Mouse (Mus musculus): ENCODE data around the gene Klhl29. TPM values are rescaled to one million over a fixed set of nuclear protein-coding genes. Genes with fewer than 3 reads are reported as not detected.

Klhl29 gene
- polyA plus RNA-seq, 1 experiment from 2014 or later: 0.64 TPM

- H3K4me1 ChIP-seq (replicated peaks; ENCODE audit: control insufficient read depth, insufficient read depth): peaks cover 7% of the 10 kb centered on the region; the same call in 1 of the 2 replicates
- 62% methylated on average over 4 of the region's 4 CpGs for WGBS
- TF ChIP-seq EP300 (optimal IDR thresholded peaks at IDR 0.05) (no peak), CTCF (IDR thresholded peaks at IDR 0.05; ENCODE audit: low read depth) (no peak)
- no peaks in the 10 kb centered on the region for H3K27me3 ChIP-seq (ENCODE audit: control insufficient read depth, insufficient read depth, low read length)
- H3K27ac ChIP-seq (replicated peaks): 0 out of 2 replicates have a peak overlapping the region, but pooled peaks have one; percentile 30
- ATAC-seq (ENCODE audit: low FRiP score, low TSS enrichment): no peak
- H3K9ac ChIP-seq (ENCODE audit: low read length): no peak overlapping the region
- H3K9me3 ChIP-seq (ENCODE audit: control insufficient read depth, low read length): no peaks in the 10 kb centered on the region
- H3K36me3 ChIP-seq (ENCODE audit: control insufficient read depth, insufficient read depth, low read length): no peaks in the 10 kb centered on the region
- DNase-seq (ENCODE audit: low spot score): no peak
- H3K4me2 ChIP-seq (replicated peaks; ENCODE audit: low read depth): no peak overlapping the region
- H3K4me3 ChIP-seq (ENCODE audit: low read depth, low read length): no peak overlapping the region
These were observed 184.3 kb downstream of the Klhl29 start for GRCm38 (mm10) chr12:5191206-5191605.

GRCm38 (mm10) chr12:5189446-5190150 is 185.9 kb downstream of the Klhl29 start:
- TF ChIP-seq CTCF (IDR thresholded peaks at IDR 0.05; ENCODE audit: low read depth) (no peak), EP300 (optimal IDR thresholded peaks at IDR 0.05) (no peak)
- no peak for DNase-seq (ENCODE audit: low spot score)
- H3K36me3 ChIP-seq (ENCODE audit: control insufficient read depth, insufficient read depth, low read length): no peaks in the 10 kb centered on the region
- no peaks in the 10 kb centered on the region for H3K9me3 ChIP-seq (ENCODE audit: control insufficient read depth, low read length)
- no peak overlapping the region for H3K27ac ChIP-seq (replicated peaks)
- no peak overlapping the region for H3K9ac ChIP-seq (ENCODE audit: low read length)
- H3K4me2 ChIP-seq (replicated peaks; ENCODE audit: low read depth): no peak overlapping the region
- no peaks in the 10 kb centered on the region for H3K27me3 ChIP-seq (ENCODE audit: control insufficient read depth, insufficient read depth, low read length)
- ATAC-seq (ENCODE audit: low FRiP score, low TSS enrichment): no peak
- H3K4me1 ChIP-seq (replicated peaks; ENCODE audit: control insufficient read depth, insufficient read depth): peaks cover 7% of the 10 kb centered on the region; the same call in 1 of the 2 replicates
- no peak overlapping the region for H3K4me3 ChIP-seq (ENCODE audit: low read depth, low read length)
- 72% methylated on average over 15 of the region's 15 CpGs for WGBS

GRCm38 (mm10) chr12:5188899-5189298 is 186.6 kb downstream of the Klhl29 start:
- TF ChIP-seq CTCF (IDR thresholded peaks at IDR 0.05; ENCODE audit: low read depth) (no peak), EP300 (optimal IDR thresholded peaks at IDR 0.05) (no peak)
- no peak overlapping the region for H3K27ac ChIP-seq (replicated peaks)

GRCm38 (mm10) chr12:5187773-5188333 is 187.6 kb downstream of the Klhl29 start:
- no peak overlapping the region for H3K9ac ChIP-seq (ENCODE audit: low read length)
- no peaks in the 10 kb centered on the region for H3K9me3 ChIP-seq (ENCODE audit: control insufficient read depth, low read length)
- H3K27ac ChIP-seq (replicated peaks): no peak overlapping the region
- H3K4me1 ChIP-seq (replicated peaks; ENCODE audit: control insufficient read depth, insufficient read depth): peaks cover 7% of the 10 kb centered on the region; the same call in 1 of the 2 replicates
- no peaks in the 10 kb centered on the region for H3K27me3 ChIP-seq (ENCODE audit: control insufficient read depth, insufficient read depth, low read length)
- ATAC-seq (ENCODE audit: low FRiP score, low TSS enrichment) (no peak), DNase-seq (ENCODE audit: low spot score) (no peak)
- no peak overlapping the region for H3K4me3 ChIP-seq (ENCODE audit: low read depth, low read length)
- no peak for TF ChIP-seq CTCF (IDR thresholded peaks at IDR 0.05; ENCODE audit: low read depth)
- TF ChIP-seq EP300 (optimal IDR thresholded peaks at IDR 0.05): no peak
- no peak overlapping the region for H3K4me2 ChIP-seq (replicated peaks; ENCODE audit: low read depth)
- H3K36me3 ChIP-seq (ENCODE audit: control insufficient read depth, insufficient read depth, low read length): no peaks in the 10 kb centered on the region
- WGBS: 74% methylated on average over 2 of the region's 2 CpGs

More at GRCm38 (mm10) chr12:5188899-5189298, 186.6 kb downstream of the Klhl29 start:
- peaks cover 7% of the 10 kb centered on the region; the same call in 1 of the 2 replicates for H3K4me1 ChIP-seq (replicated peaks; ENCODE audit: control insufficient read depth, insufficient read depth)
- no peaks in the 10 kb centered on the region for H3K36me3 ChIP-seq (ENCODE audit: control insufficient read depth, insufficient read depth, low read length)
- DNase-seq (ENCODE audit: low spot score) (no peak), ATAC-seq (ENCODE audit: low FRiP score, low TSS enrichment) (no peak)
- no peak overlapping the region for H3K4me2 ChIP-seq (replicated peaks; ENCODE audit: low read depth)
- no peaks in the 10 kb centered on the region for H3K9me3 ChIP-seq (ENCODE audit: control insufficient read depth, low read length)
- no peaks in the 10 kb centered on the region for H3K27me3 ChIP-seq (ENCODE audit: control insufficient read depth, insufficient read depth, low read length)
- no peak overlapping the region for H3K9ac ChIP-seq (ENCODE audit: low read length)
- 60% methylated on average over 7 of the region's 7 CpGs for WGBS
- H3K4me3 ChIP-seq (ENCODE audit: low read depth, low read length): no peak overlapping the region

- ATAC-seq (ENCODE audit: low FRiP score, low TSS enrichment): no peak
These were observed 188.8 kb downstream of the Klhl29 start for GRCm38 (mm10) chr12:5186645-5187044.

GRCm38 (mm10) chr12:5185603-5186002 is 189.9 kb downstream of the Klhl29 start:
- WGBS: 90% methylated on average over 6 of the region's 6 CpGs

More at GRCm38 (mm10) chr12:5186645-5187044, 188.8 kb downstream of the Klhl29 start:
- H3K27ac ChIP-seq (replicated peaks): 0 out of 2 replicates have a peak overlapping the region, but pooled peaks have one; percentile 0
- peaks cover 2% of the 10 kb centered on the region; the same call in 1 of the 2 replicates for H3K4me1 ChIP-seq (replicated peaks; ENCODE audit: control insufficient read depth, insufficient read depth)
- H3K4me2 ChIP-seq (replicated peaks; ENCODE audit: low read depth): no peak overlapping the region
- no peaks in the 10 kb centered on the region for H3K36me3 ChIP-seq (ENCODE audit: control insufficient read depth, insufficient read depth, low read length)
- 59% methylated on average over 1 of the region's 1 CpGs for WGBS
- no peak overlapping the region for H3K4me3 ChIP-seq (ENCODE audit: low read depth, low read length)
- DNase-seq (ENCODE audit: low spot score): no peak
- H3K27me3 ChIP-seq (ENCODE audit: control insufficient read depth, insufficient read depth, low read length): no peaks in the 10 kb centered on the region
- H3K9me3 ChIP-seq (ENCODE audit: control insufficient read depth, low read length): no peaks in the 10 kb centered on the region
- TF ChIP-seq CTCF (IDR thresholded peaks at IDR 0.05; ENCODE audit: low read depth) (no peak), EP300 (optimal IDR thresholded peaks at IDR 0.05) (no peak)
- no peak overlapping the region for H3K9ac ChIP-seq (ENCODE audit: low read length)

More at GRCm38 (mm10) chr12:5185603-5186002, 189.9 kb downstream of the Klhl29 start:
- Histone ChIP-seq H3K4me2 (replicated peaks; ENCODE audit: low read depth) (no peak overlapping the region), H3K27me3 (ENCODE audit: control insufficient read depth, insufficient read depth, low read length) (no peaks in the 10 kb centered on the region), H3K27ac (replicated peaks) (no peak overlapping the region), H3K36me3 (ENCODE audit: control insufficient read depth, insufficient read depth, low read length) (no peaks in the 10 kb centered on the region), H3K4me3 (ENCODE audit: low read depth, low read length) (no peak overlapping the region), H3K9me3 (ENCODE audit: control insufficient read depth, low read length) (no peaks in the 10 kb centered on the region), H3K4me1 (replicated peaks; ENCODE audit: control insufficient read depth, insufficient read depth) (no peaks in the 10 kb centered on the region), H3K9ac (ENCODE audit: low read length) (no peak overlapping the region)
- no peak for ATAC-seq (ENCODE audit: low FRiP score, low TSS enrichment)
- TF ChIP-seq EP300 (optimal IDR thresholded peaks at IDR 0.05): no peak
- TF ChIP-seq CTCF (IDR thresholded peaks at IDR 0.05; ENCODE audit: low read depth): no peak
- no peak for DNase-seq (ENCODE audit: low spot score)
